Mouse (Mus musculus) brain, embryonic 18.5 days (tissue): ENCODE measurements at regions not wholly inside any gene's neighbourhood (a gene's known extent, or its start where the extent isn't known, plus 50 kb on each side); places are given as distances from the start of the nearest gene placed in this dataset.

Experiments used
- DNase-seq: peaks from one replicate; pipeline ENCODE4 v3.0.0-alpha.2; 2012; ENCODE audit warnings: low read depth, low spot score

DNA sequence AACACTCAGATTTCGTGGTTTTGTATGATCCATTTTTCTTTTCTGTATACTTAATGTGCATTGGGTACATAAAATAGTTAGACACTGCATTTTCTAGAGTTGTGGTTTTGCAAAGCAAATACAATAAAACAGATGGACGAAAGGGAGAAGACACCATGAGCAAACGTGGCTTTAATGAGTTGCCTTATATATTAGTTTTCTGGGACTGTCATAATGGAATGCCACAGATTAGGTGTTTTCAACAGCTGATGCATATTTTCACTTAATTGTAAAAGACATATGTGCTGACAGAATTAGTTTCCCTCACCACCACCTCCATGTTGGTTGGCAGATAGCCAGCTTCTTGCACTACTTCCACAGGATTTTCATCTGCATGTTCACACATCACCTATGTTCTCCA is 1607.9 kb downstream of the Hace1 start:
- no peak for DNase-seq

DNA sequence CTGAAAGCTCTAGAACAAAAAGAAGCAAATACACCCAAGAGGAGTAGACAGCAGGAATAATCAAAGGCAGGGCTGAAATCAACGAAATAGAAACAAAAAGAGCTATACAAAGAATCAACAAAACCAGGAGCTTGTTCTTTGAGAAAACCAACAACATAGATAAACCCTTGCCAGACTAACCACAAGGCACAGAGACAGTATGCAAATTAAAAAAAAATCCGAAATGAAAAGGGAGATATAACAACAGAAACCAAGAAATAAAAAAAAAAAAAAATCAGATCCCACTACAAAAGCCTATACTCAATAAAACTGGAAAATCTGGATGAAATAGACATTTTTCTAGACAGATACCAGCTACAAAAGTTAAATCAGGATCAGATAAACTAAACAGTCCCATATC is 1638.6 kb downstream of the Hace1 start:
- no peak for DNase-seq

- DNase-seq = peak; percentile 24
Observed at GRCm38 (mm10) chr10:47263039-47263438, 1685.4 kb downstream of the Hace1 start.

DNA sequence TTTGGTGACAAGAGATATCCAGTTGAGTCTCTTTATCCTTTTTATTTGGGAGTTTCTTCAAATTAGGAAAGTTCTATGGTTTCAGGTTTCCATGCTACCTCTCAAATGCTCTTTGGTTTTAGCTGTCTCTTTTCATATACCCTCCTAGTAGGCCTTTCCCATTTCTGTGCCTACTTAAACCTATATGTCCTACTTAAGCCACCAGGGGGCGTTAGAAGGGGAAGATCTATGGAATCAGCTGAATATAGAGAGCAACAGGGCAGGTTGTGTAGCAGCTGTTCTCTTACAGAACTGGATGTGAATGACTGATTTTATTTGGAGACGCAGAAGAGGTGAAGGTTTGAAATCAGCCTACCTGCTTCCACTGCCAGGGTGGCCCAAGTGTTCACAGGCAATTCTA is 1708.1 kb downstream of the Hace1 start:
- no peak for DNase-seq

DNA sequence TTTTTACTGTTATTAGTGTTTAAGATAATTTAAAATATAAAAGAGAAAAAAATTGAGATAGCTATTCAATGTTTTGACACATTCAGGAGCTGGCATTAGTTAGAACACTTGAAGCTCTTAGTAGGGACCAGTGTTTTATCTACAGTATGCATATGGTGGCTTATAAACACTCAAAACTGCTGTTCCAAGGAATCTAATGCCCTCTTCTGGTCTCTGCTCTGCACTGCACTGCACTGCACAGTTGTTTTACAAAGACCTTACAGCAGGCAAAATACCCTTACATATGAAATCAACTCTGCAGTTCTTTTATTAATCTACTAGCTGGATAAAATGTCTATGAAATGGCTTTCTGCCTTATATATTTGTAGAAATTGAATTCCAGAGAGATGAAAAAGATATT is 1722.5 kb downstream of the Hace1 start:
- DNase-seq = no peak
